Mouse (Mus musculus): ENCODE results near the gene Rftn1.

- TF ChIP-seq CTCF (IDR thresholded peaks at IDR 0.05) (no peak), POLR2A (IDR thresholded peaks at IDR 0.05; ENCODE audit: insufficient read depth, low read depth, low read length) (no peak), EP300 (IDR thresholded peaks at IDR 0.05; ENCODE audit: insufficient read depth, low read depth, low read length) (no peak)
Observed at GRCm38 (mm10) chr17:49995226-49995625, 195.2 kb downstream of the Rftn1 start.
